Mouse (Mus musculus): ENCODE results near the gene Hist1h2bc.
"Not testable (repeated sequence)": the region's sequence is repeated elsewhere in the genome, so short reads cannot be mapped to it uniquely, and the experiment has no call there.

The Hist1h2bc gene

DNA sequence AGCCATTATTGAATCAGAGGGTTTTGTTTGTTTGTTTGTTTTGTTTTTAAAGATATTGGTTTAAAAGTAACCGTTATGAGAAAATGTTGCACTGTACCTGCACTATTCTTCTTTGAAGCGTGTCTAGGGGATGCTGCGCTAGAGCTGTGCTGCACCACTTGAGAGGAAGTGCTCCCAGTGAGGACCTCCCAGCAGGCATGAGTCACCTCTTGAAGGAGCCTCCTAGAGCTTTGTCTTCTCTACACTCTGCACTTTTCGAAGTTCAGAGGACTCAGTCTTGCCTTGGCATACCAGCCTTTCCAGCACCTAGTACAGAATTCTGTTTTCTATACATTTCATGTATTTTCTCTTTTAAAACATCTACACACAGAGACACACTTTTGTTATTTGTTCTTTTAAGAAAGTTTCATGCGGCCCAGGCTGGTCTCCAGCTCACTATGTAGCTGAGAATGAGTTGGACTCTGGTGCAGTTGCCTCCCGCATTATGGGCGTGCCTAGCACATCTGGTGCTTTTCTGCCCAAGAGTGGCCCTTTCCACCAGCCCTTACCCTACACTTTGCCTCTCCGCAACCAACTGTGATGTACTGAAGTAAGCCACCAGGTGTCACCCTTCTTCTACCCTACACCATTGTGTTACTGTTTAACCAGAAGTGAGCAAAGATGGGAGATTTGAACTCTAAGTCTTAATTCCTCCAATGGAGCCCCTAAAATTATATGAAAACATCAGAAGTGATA lies 17.0 kb downstream of the Hist1h2bc start:
- peak; percentile 65 for DNase-seq

DNA sequence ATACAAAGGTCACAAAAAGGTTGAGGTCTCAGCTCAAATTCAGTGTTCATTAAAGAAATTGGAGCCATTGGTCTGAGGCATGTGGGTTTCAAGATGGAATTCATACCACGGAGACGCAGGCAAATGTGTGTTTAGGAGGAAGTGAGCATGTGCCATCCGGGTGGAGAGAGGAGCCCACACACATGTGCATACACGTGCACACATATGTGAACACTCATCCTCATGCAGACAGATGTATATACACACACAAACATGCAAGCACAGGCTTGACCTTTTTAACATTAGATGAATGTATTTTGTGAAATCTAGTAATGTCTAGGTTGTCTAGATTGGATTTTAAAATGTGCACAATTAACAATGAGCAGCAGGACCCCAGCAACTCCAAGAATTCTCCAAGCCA lies 18.2 kb downstream of the Hist1h2bc start:
- no peak for DNase-seq

DNA sequence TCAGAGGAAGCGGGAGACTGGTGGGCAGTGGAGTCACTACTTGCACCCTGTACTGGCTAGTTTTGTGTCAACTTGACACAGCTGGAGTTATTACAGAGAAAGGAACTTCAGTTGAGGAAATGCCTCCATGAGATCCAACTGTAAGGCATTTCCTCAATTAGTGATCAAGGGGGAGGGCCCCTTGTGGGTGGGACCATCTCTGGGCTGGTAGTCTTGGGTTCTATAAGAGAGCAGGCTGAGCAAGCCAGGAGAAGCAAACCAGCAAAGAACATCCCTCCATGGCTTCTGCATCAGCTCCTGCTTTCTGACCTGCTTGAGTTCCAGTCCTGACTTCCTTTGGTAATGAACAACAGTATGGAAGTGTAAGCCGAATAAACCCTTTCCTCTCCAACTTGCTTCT lies 18.8 kb downstream of the Hist1h2bc start:
- not testable (repeated sequence) for DNase-seq

DNA sequence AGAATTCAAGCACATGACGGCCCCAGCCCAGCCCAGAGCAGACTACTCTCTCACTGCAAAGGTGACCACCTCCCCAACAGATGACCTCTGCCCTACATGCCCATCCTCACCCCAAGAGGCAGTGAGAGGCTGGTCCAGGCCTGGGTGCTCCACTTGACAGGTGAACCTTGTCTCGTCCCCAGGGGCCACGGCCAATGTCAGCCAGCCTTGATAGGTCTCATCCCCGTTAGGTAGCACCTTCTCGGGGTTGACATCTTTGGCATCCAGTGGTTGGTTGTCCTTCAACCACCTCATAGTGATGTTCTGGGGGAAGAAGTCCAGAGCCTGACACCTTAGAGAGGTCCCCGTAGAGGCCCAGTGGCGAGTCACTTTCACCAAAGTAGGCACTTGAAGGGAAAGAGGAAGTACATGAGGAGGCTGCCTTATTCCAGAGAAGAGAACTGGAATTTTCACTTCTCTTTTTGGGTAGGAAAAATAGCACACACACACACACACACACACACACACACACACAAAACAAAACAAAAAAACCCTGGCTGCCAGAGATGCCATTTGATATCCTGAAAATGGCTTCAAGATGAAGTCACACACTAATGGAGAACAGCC lies 21.9 kb downstream of the Hist1h2bc start:
- no peak for DNase-seq

DNA sequence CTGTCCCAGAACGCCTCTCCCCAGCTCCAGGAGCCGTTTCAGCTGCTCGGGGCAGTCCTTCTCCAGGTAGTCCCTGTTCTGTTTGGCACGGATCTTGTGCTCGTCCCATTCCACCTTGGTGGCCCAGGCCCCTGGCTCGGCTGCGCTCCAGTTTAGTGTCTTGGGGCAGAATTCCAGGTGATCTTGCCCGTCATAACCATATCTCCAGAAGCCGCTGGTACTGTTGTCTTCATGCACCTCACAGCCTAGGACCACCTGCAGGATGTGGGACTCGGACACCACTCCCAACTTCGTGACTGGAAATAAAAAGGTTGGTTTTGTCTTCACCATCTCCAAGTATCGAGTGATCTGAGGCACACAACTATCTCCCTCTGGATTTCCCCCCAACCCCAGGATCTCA lies 22.8 kb downstream of the Hist1h2bc start:
- DNase-seq = no peak

DNA sequence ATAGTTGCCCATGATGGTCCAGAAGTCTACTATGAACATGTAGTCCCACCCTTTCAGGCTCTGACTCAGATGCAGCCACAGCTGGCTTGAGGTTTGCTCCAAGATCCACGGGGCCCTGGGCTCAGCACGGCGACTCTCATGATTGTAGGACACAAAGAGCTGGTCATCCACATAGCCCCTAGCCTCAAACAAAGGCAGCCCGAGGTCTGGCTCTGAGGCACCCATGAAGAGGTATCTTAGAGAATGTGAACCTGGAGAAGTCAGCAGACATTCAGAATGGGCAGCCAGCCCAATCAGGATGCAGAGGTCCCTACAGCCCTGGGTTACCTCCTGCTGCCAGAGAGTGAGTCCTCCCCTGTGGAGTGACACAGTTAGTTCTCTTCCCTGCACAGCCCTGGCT lies 24.0 kb downstream of the Hist1h2bc start:
- no peak for DNase-seq

DNA sequence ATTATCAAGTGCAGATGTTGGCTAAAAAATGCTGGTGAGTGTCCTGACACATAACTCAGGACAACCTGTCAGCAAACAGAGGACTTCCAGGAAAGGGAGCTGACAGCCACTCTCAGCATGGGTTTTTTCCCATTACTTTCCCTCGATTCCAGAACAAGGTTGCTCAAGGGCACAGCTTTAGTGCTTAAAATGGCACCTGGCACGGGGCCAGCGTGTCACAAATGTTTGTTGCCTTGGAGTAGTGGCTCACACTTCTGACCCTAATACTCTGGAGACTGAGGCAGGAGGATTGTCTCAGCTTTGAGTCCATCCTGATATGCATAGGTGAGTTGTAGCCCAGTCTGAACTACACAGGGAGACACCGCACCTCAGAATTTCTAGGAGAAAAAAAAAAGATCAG lies 24.7 kb downstream of the Hist1h2bc start:
- DNase-seq = no peak

DNA sequence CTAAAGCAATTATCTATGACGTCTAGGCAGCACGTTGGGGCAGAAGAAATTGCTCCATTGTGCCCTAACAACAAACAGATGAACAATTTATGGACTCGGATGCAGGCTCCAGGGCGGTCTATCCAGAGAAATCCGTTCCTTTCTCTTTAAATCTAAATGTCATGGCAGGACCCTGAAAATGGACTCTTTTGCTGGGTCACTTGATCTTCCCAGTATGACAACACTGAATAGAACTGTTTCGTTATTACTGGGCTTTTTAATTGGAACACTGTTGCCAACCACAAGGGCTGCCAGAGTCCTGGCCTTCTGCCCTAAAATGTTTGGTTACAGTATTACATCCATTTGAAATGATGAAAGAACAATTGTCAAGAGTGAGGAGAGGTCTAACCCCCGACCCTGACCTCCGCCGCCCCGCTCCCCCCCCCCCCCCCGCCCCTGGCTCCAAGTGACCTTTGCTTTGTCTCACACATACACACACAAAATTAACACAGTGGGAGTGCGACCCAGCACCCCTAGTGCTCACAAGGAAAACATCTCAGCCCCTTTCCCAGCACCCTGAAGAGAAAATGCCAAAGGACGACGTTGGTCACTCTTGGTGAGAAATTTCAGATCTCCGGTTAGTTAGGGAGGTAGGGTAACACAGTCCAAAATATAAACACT lies 25.8 kb downstream of the Hist1h2bc start:
- DNase-seq = no peak

DNA sequence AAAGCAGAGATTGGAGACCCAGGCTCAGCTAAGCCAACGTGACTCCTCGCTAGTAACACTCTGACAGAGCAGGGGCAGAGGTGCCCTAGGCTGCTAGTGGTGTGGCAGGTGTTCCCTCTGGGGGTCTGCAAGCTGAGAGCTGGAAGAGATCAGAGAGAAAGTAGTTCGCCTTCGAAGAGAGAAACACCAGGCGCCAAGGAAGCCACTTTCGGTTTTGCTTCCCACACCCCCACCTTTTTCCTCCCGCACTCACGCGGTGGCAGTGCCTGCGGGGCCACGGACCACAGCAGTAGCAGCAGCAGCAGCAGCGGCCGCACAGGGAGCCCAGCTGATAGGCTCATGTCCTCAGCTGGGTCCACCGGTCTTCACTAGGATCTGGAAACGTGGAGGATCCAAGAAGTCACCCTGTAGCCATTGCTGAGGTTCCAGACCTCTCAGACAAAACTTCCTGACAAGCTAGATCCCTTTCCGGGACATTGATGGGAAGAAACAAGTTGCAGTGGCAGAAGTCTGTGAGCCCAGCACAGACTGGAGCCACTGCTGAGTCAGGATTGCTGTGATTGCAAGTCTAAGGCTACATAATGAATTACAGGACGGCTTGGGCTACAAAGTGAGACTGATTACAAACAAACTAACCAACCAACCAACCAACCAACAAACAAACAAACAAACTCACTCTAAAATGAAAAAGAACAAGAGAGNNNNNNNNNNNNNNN lies 26.5 kb downstream of the Hist1h2bc start, which contains the start of gene Hfe:
TSS of gene Hfe (minus strand) at position 481 of the 716 bp plus-strand sequence.
- peak; percentile 32 for DNase-seq

DNA sequence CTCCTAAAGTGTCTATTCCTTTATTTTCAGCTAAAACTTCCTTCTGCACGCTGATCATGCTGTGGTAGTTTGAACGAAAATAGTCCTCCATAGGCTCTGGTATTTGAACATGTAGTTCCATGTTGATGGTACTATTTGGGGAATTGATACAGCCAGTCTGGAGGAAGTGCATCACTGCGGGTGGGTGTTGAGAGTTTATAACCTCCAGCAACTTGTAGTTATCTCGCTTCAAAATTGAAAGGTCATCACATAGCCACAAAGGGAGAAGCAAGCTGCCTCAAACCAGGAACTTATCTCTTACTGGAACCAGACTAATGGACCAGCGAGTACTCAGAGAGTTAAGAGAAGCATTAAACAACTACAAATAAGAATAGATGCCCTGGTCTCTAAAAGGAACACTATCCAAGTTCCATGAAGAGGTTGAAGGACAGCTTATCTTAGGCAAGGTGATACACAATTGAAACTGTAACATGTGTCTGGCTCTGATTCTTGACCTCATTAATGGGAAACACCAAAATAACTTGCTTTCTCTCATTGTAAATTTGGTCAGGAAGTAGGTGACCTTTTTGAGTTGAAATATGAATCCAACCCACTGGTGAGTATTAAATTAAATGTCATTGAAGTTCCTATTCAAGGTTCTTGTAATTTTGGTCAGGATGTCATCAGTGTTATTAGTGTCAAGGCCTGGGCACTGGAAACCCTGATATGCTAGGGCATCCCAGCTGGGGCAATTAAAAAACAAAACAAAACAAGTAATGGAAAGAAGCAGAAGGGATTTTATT lies 32.5 kb downstream of the Hist1h2bc start:
- DNase-seq = no peak

DNA sequence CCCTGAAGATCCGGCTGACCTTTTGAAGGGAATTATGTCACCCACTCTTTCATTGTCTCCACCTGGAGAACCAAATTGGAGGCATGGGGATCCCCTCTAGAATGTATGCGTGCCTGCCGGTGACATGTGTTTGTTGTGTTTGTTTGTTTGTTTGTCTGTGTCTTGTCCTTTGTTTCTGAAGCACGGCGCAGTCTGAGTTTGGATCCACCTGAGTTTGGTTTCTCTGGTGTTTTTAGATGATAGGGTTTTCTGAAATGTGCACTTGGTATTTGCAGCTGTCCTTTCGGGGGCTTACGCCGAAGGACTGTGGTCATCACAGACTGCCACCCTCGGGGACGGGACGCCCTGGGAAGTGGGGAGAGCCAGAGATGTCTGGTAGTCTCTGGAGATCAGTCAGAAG lies 33.2 kb downstream of the Hist1h2bc start:
- DNase-seq = no peak

DNA sequence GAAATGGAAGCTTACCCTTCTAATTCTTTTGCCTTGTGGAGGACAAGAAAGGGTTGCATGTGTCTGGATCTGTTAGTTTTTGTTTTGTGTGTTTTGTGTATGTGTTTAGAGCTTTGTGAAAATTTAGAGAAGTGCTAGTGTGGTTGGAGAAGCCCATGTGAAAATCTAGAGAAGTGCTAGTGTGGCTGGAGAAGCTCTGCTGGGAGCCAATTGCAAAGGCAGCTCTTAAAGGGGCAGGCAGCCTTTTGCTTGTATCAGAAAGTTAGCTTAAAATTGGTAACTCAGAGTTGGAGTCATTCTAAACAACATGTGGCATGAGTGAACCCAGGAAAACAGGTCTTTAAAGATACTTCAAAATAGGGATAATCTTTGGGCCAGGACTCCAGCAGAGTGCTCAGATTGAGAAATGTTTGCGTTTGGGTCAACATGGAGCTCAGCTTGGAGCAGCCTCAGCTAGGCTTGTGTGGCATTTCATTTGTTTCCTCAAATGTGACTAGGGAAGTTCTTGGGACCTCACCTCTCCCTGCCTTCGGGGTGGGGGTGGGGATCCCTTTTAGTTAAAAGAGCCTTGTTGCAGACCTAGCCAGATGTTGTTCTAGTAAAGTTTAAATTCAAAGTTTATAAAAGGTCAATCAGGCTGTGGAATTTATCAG lies 33.7 kb downstream of the Hist1h2bc start:
- DNase-seq = not testable (repeated sequence)

DNA sequence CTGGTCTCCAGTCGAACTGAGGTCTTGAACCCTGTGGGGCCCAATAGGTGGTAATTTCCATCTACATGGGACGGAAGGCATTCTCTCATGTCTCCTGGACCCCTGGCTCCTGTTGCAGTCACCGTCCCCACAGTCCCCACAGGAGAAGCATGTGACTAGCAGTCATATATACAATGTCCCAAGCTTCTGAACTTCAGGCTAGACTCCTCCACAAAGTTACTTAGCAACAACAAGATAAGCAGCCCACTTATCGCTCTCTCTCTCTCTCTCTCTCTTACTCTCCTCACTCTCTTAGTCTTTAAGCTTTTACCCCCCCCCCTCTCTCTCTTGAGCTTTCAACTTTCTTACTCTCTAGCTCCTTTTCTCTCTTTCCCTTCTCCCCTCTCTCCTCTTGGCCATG lies 40.2 kb downstream of the Hist1h2bc start:
- no peak for DNase-seq

DNA sequence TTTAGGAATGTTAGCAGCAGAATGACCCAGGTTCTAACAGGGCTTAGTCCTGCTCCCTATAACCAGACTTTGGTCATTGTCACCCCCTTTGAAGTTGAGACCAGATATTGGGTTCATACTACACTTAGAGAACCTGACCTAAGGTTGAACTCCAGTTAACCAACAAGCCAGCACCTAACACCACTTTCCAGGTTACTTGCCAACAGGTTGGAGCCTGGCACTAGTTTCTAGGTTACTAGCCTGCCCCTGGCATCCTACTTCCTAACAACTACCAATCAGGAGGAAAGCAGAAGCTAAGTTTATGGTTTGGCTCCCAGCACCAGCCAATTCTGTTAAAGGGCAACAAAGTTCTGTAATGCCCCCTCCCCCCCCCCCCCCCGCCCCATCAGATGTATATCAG lies 41.2 kb downstream of the Hist1h2bc start:
- DNase-seq = no peak

DNA sequence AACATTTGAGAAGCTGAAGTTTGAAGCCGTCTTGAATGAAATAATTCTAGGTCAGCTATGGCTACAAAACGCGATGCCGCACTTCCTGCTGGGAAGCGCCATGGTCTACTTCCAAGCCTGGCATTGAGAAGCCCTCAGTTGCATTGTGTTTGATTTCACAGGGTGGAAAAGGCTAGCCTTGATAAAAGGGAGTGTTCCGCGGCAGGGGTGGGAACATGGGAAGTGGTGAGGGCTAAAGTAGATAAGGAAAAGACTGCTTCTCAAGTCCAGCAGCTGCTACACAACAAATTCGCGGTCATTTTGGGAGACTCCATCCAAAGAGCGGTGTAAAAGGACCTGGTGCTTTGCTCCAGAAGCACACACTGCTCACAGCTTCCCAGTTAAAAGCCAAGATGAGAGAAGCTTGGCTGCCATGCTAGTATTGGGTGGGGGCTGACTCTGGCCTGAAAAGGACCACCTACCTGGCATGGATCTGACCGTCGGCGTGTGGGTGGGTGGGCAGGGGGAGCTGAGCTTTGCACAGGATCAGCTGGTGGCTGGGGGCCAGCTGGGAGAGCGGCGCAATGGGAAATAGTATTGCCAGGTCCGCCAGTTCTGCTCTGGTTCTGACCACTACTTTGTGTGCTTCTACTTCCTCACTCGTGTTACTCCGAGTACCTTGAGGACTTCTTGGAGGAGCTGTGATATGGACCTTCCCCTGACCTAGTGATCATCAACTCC lies 44.6 kb downstream of the Hist1h2bc start:
- no peak for DNase-seq

DNA sequence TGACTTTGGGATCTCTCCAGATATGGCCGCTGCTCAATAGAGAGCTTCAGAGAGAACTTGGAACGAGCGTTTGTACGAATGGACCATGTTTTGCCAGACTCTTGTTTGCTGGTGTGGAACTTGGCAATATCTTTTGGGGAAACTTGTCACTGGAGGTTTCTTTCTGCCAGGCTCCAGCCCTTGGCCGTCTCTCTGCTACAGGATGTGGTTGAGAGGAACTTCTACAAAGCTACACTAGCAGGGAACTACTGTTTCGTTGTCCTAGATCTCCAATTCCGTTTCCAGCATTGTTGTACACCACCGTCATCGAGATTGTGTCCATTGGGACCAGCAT lies 45.2 kb downstream of the Hist1h2bc start:
- DNase-seq = no peak

DNA sequence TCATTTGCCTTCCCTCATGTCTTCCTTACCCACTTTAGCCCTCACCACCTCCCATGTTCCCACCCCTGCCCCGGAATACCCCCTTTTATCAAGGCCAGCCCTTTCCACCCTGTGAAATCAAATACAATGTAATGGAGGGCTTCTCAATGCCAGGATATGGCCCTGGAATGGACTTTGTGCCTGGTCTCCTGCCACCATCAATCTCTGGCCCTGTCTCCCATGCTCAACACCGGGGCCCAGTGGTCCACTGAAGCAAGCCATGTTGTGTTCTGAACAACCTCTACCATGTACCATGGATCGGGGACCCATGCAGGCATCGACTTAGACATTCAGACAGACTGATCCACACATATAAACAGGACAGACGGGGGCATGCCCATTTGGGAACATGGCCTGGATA lies 45.7 kb downstream of the Hist1h2bc start:
- no peak for DNase-seq

DNA sequence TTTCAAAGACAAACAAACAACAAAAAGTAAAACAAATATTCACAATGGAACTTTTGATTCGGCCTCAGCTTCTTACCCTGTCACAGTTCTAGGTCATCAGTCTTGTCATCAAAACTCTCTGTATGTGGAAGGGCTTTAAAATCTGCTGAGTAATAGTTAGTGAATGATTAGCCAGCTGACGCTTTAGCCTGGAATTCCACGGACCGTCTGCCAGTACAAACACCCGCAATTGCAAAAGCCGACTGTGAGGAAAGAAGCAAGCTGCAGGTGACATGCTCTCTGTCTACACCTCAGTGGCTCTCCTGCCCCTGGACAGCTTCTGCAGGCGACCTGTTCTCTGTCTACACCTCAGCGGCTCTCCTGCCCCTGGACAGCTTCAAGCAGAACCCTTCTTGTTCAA lies 46.5 kb downstream of the Hist1h2bc start:
- DNase-seq = no peak

DNA sequence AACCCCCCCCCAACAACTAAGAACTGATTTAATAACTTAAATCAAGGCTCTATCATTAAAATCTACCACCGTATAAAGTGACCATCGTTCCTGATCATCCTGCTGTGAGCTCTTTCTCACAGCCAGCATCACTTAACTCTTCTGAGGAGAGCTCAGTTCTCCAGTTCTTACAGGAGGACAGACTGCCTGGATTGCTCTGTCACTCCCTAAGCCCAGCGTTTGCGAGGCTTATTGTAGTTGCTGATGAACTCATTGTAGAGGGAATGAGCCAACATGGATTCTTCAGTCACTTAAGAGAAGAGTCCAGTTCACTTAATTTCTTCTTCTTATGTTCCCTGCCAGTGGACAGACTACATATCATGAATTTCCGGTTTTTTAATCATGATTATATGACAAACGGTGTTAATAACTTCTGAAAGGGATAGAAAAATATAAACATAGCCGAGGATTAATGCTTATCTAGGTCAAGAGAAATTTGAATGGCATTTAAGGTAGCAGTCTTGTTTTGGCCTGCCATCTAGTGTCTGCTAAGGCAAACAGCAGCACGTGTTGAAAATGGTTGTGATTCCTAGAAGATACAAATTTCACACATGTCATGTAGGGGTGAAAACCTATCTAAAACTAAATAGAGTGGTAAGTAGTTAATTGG lies 48.3 kb downstream of the Hist1h2bc start:
- DNase-seq = no peak

DNA sequence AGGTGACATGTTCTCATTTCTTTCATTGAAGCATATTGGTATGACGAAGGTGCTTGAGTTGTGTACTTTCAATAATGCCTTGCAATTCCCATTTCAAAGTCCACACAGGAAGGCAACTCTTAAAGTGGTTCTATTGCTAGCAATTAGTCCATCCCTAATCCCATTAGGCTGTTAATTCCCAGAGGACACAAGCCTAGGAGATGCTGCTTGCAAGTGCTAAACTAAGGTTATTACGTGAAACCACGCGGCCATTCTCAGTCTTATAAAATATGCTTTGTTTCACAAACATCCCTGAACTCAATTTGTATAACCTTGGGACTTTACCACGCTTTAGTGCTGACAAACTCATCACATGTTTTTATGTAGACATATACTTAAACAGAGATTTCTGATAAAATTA lies 53.1 kb downstream of the Hist1h2bc start:
- no peak for DNase-seq

DNA sequence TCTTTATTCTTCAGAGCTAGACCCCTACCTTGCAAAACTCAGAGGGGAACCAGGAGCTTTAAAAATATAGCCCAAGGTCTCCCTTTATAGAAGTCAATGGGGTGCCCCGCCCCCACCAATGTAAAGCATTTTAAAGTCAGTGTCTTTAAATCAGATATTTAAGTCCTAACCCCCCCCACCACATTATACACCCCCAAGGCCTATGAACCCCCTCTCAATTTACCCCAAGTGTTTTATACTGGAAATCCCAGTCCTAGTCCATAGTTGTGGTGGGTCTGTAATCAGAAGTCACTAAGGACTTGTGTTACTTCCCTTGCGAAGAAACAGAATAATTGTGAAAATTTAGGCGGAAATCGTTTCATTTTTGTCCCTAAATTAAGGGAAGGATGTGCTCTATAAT lies 54.0 kb downstream of the Hist1h2bc start:
- no peak for DNase-seq
